Mouse (Mus musculus) kidney, adult 11 months (tissue): ENCODE measurements at regions not wholly inside any gene's neighbourhood (a gene's known extent, or its start where the extent isn't known, plus 50 kb on each side); places are given as distances from the start of the nearest gene placed in this dataset.

ENCODE experiments used
- DNase-seq: peaks from one replicate; pipeline ENCODE4 v3.0.0; 2022

- no peak for DNase-seq
Observed at GRCm38 (mm10) chr8:90635766-90636492, 181.3 kb downstream of the Gm19935 start.

- no peak for DNase-seq
Observed at GRCm38 (mm10) chr8:90630796-90631195, 186.4 kb downstream of the Gm19935 start.

- DNase-seq = no peak
Observed at GRCm38 (mm10) chr8:90608410-90608809, 208.8 kb downstream of the Gm19935 start.

GRCm38 (mm10) chr8:90600946-90601695 is 216.1 kb downstream of the Gm19935 start:
- no peak for DNase-seq

GRCm38 (mm10) chr8:90597376-90597775 is 219.8 kb downstream of the Gm19935 start:
- DNase-seq = no peak

- DNase-seq = no peak
Observed at GRCm38 (mm10) chr8:90579426-90579825, 231.3 kb upstream of the Tox3 start.

- DNase-seq = no peak
Observed at GRCm38 (mm10) chr8:90576976-90577375, 228.8 kb upstream of the Tox3 start.

GRCm38 (mm10) chr8:90574676-90575075 is 226.5 kb upstream of the Tox3 start:
- DNase-seq = no peak

- no peak for DNase-seq
Observed at GRCm38 (mm10) chr8:90556079-90556427, 207.9 kb upstream of the Tox3 start.

- peak; percentile 24 for DNase-seq
Observed at GRCm38 (mm10) chr8:90555415-90556078, 207.4 kb upstream of the Tox3 start.

GRCm38 (mm10) chr8:90547276-90547675 is 199.1 kb upstream of the Tox3 start:
- DNase-seq = no peak

GRCm38 (mm10) chr8:90542619-90543018 is 194.5 kb upstream of the Tox3 start:
- DNase-seq = no peak

GRCm38 (mm10) chr8:90536196-90536640 is 188.1 kb upstream of the Tox3 start:
- DNase-seq = no peak

- no peak for DNase-seq
Observed at GRCm38 (mm10) chr8:90535515-90536156, 187.5 kb upstream of the Tox3 start.

- DNase-seq = no peak
Observed at GRCm38 (mm10) chr8:90521393-90521792, 173.2 kb upstream of the Tox3 start.

GRCm38 (mm10) chr8:90520186-90520585 is 172.0 kb upstream of the Tox3 start:
- DNase-seq = no peak

- no peak for DNase-seq
Observed at GRCm38 (mm10) chr8:90519567-90519966, 171.4 kb upstream of the Tox3 start.

GRCm38 (mm10) chr8:90514191-90514590 is 166.0 kb upstream of the Tox3 start:
- no peak for DNase-seq

- DNase-seq = no peak
Observed at GRCm38 (mm10) chr8:90513601-90514000, 165.5 kb upstream of the Tox3 start.

- no peak for DNase-seq
Observed at GRCm38 (mm10) chr8:90513102-90513501, 165.0 kb upstream of the Tox3 start.

GRCm38 (mm10) chr8:90512594-90512993 is 164.5 kb upstream of the Tox3 start:
- no peak for DNase-seq

GRCm38 (mm10) chr8:90504521-90504920 is 156.4 kb upstream of the Tox3 start:
- no peak for DNase-seq

- no peak for DNase-seq
Observed at GRCm38 (mm10) chr8:90503306-90503705, 155.2 kb upstream of the Tox3 start.
